ENCODE assay signal across 10 mouse cellular contexts in the genomic region with DNA sequence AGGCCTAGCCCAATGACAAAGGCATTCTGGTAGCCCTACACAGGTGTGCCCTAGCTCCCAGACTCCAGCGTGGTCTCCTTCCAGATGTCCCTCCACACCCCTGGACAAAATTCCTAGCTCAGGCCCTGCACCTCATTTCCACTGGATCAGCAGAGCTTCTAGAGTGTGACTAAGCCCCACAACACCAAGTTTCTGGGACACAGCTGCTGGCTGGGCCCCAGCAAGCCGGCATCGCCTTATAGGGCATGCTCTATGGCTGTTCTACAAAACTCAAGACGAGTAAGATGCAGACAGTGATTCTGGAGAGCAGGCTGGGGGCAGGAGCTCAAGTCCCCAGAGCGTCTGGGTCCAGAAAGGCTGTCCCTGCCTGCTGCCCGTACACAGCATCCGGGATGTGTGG. TPM values are rescaled to one million over a fixed set of nuclear protein-coding genes. Genes with fewer than 3 reads are reported as not detected.
DNase-seq lines count a peak whose midpoint lies in the region; TF ChIP-seq lines count a peak whose summit lies in the region.
"Had no signal": no experiment of that assay in that cellular context is flagged by ENCODE, and none has a peak within 500 bp of the region (broad histone marks: within the 10 kb centered on the region; RNA-seq: fewer than 3 reads in every experiment).

No protein-coding gene starts in this region.

- no peak overlapping the region for H3K4me3 ChIP-seq in cerebellum, adult 2 months (replicated peaks; ENCODE audit: insufficient read depth, low read depth, low read length)

- H3K4me1 ChIP-seq in cerebellum, adult 2 months (ENCODE audit: control insufficient read depth, insufficient read depth, low read length): peaks cover 47% of the 10 kb centered on the region

- TF ChIP-seq CTCF in cerebellum, adult 2 months (IDR thresholded peaks at IDR 0.05; ENCODE audit: borderline replicate concordance, insufficient read depth, low read depth, low read length): no peak

- DNase-seq in cerebellum, adult 2 months: no peak
- no peak for DNase-seq in cerebellum, adult 11-12 months
- DNase-seq in heart, adult 9 months (ENCODE audit: low spot score in 2 of 2): peak; percentile 24 to 38
- no peak for DNase-seq in heart, postnatal 4 days
- peak; percentile 63 for DNase-seq in right cerebral cortex, adult 18-20 months
- no peak for DNase-seq in right cerebral cortex, postnatal 4 days
- DNase-seq in thymus, adult 18-20 months: no peak
- no peak for DNase-seq in layer of hippocampus, adult 9-10 months (ENCODE audit: low spot score)
- DNase-seq: kidney, adult 2 months; lung, postnatal 36 days had no signal

- H3K27ac ChIP-seq in cerebellum, adult 2 months (ENCODE audit: insufficient read depth, low read length): peak overlapping the region; percentile 95

- no peak for TF ChIP-seq POLR2A in cerebellum, adult 2 months (IDR thresholded peaks at IDR 0.05; ENCODE audit: borderline replicate concordance, insufficient read depth, low read length)

- no peaks in the 10 kb centered on the region for H3K27me3 ChIP-seq in cerebellum, adult 2 months (ENCODE audit: control insufficient read depth, insufficient read depth, low read length)

- 34% methylated on average over 7 of the region's 7 CpGs for WGBS in cerebellum, adult 2 months

RNA-seq across cellular contexts. Expression of gene Itpk1, which starts 43.0 kb away (rescaled TPM):
- polyA plus RNA-seq in cerebellum, adult 2 months (2012; rRNA removed): 64.9 and 67.6 TPM in 2 replicates
- total RNA-seq in heart, postnatal 4 days (2021): 1 to 10 TPM; 7.5 to 7.9 TPM

Comparison
In these comparisons a context has a peak if more than half of its experiments do, and no peak if none do; other contexts are left out.
1. DNase-seq: peak in heart, adult 9 months (2 of 2) and right cerebral cortex, adult 18-20 months (single experiment); none in cerebellum, adult 2 months (0 of 2), cerebellum, adult 11-12 months (single experiment), heart, postnatal 4 days (single experiment), right cerebral cortex, postnatal 4 days (single experiment), thymus, adult 18-20 months (0 of 2) and layer of hippocampus, adult 9-10 months (single experiment).